Mouse (Mus musculus) hindbrain, postnatal 0 days (tissue): ENCODE measurements around the gene Rmnd1. TPM values are rescaled to one million over a fixed set of nuclear protein-coding genes. Genes with fewer than 3 reads are reported as not detected.

Experiments
- ATAC-seq: fragments of 200-750 bp; cut with Nextera tagmentation; 2 replicates; pipeline ENCODE4 v1.8.0; 2017; ENCODE audit warnings: mild to moderate bottlenecking, moderate TSS enrichment, moderate library complexity
- DNase-seq: peaks from one replicate; pipeline ENCODE4 v3.0.0-alpha.2; 2015; ENCODE audit warnings: low spot score
- H3K27ac ChIP-seq: fragments of 300-500 bp; sonication (generic); 2 replicates; pipeline ENCODE4 v1.5.1; 2014; ENCODE audit warnings: mild to moderate bottlenecking
- H3K27me3 ChIP-seq: fragments of 300-500 bp; sonication (generic); 2 replicates; pipeline ENCODE4 v1.6.1; 2014; ENCODE audit warnings: low read length, mixed read lengths; ENCODE audit not compliant: insufficient read depth
- H3K36me3 ChIP-seq: fragments of 300-500 bp; sonication (generic); 2 replicates; pipeline ENCODE4 v1.6.1; 2014; ENCODE audit warnings: low read length, mixed read lengths; ENCODE audit not compliant: insufficient read depth
- H3K4me1 ChIP-seq: fragments of 300-500 bp; sonication (generic); 2 replicates; pipeline ENCODE4 v1.6.1; 2014; ENCODE audit warnings: antibody characterized with exemption, low read length, mixed read lengths; ENCODE audit not compliant: insufficient read depth
- H3K4me2 ChIP-seq: fragments of 300-500 bp; sonication (generic); 2 replicates; pipeline ENCODE4 v1.6.1; 2014; ENCODE audit warnings: low read depth, mild to moderate bottlenecking, low read length, moderate library complexity, mixed read lengths
- H3K4me3 ChIP-seq: fragments of 300-500 bp; sonication (generic); 2 replicates; pipeline ENCODE4 v1.5.1; 2014; ENCODE audit warnings: low read length
- H3K9ac ChIP-seq: fragments of 300-500 bp; sonication (generic); replicated peaks from 2 replicates; pipeline ENCODE4 v1.6.1; 2014; ENCODE audit warnings: mild to moderate bottlenecking, low read length, moderate library complexity, mixed read lengths
- H3K9me3 ChIP-seq: fragments of 300-500 bp; sonication (generic); 2 replicates; pipeline ENCODE4 v1.6.1; 2016; ENCODE audit warnings: low read length, mixed read lengths
- CTCF ChIP-seq: IDR thresholded peaks from 2 replicates; pipeline ENCODE4 v1.5.1; 2016; ENCODE audit warnings: antibody characterized with exemption, control low read depth, low read depth
- WGBS: fragments of 180-500 bp; shearing (Covaris S2); extraction: QIAGEN DNeasy Blood & Tissue Kit; methylation state at CpG from one replicate; pipeline ENCODE4 v1.1.7; 2014; 5-methylcytosine and 5-hydroxymethylcytosine counted together
- polyA plus RNA-seq: library from polyadenylated mRNA; unstranded; fragments of >200 nt; fragmentation: Nextera tagmentation; extraction: Ambion mirVana; gene quantifications from 2 replicates; pipeline ENCODE4 v1.2.1, GENCODE M21; 2015
- total RNA-seq: library from RNA; depleted of rRNA; stranded (reverse); fragments of >200 nt; gene quantifications from 2 replicates; pipeline ENCODE4 v1.2.3, GENCODE M21; 2014; rRNA removed

The Rmnd1 gene
- total and polyA plus RNA-seq, 2 experiments from 2014 or later, result 24.7 to 30.0 TPM

- Histone ChIP-seq H3K27ac (no peak overlapping the region), H3K9ac (no peak overlapping the region), H3K9me3 (no peaks in the 10 kb centered on the region), H3K27me3 (no peaks in the 10 kb centered on the region), H3K4me2 (no peak overlapping the region), H3K4me3 (no peak overlapping the region), H3K36me3 (peaks cover 19% of the 10 kb centered on the region; the same call in 1 of the 2 replicates), H3K4me1 (no peaks in the 10 kb centered on the region)
- no peak for ATAC-seq
- TF ChIP-seq CTCF, result no peak
- no peak for DNase-seq
- WGBS, result 83% methylated on average over 10 of the region's 10 CpGs
Measured at GRCm38 (mm10) chr10:4357435-4357834, 74.8 kb downstream of the Rmnd1 start.

- peaks cover 19% of the 10 kb centered on the region; the same call in 1 of the 2 replicates for H3K36me3 ChIP-seq
- no peak overlapping the region for H3K4me3 ChIP-seq
- no peaks in the 10 kb centered on the region for H3K9me3 ChIP-seq
- ATAC-seq (no peak), DNase-seq (no peak)
- no peak for TF ChIP-seq CTCF
- no peak overlapping the region for H3K9ac ChIP-seq
- no peak overlapping the region for H3K4me2 ChIP-seq
- 81% methylated on average over 5 of the region's 5 CpGs for WGBS
- H3K27me3 ChIP-seq, result no peaks in the 10 kb centered on the region
- no peak overlapping the region for H3K27ac ChIP-seq
- no peaks in the 10 kb centered on the region for H3K4me1 ChIP-seq
Measured at GRCm38 (mm10) chr10:4356640-4357039, 75.5 kb downstream of the Rmnd1 start.

GRCm38 (mm10) chr10:4355882-4356451, 76.2 kb downstream of the Rmnd1 start:
- DNase-seq, result no peak
- no peak overlapping the region for H3K27ac ChIP-seq
- WGBS, result 89% methylated on average over 19 of the region's 19 CpGs
- H3K9me3 ChIP-seq, result no peaks in the 10 kb centered on the region
- no peaks in the 10 kb centered on the region for H3K27me3 ChIP-seq
- TF ChIP-seq CTCF, result no peak
- H3K4me2 ChIP-seq, result no peak overlapping the region
- no peak overlapping the region for H3K9ac ChIP-seq
- peaks cover 19% of the 10 kb centered on the region; the same call in 1 of the 2 replicates for H3K36me3 ChIP-seq
- no peaks in the 10 kb centered on the region for H3K4me1 ChIP-seq
- no peak for ATAC-seq
- H3K4me3 ChIP-seq, result no peak overlapping the region

- no peak for TF ChIP-seq CTCF
- H3K27ac ChIP-seq, result no peak overlapping the region
- no peak for ATAC-seq
- H3K9ac ChIP-seq, result no peak overlapping the region
- H3K9me3 ChIP-seq, result no peaks in the 10 kb centered on the region
- DNase-seq, result no peak
- H3K4me1 ChIP-seq, result no peaks in the 10 kb centered on the region
- H3K27me3 ChIP-seq, result no peaks in the 10 kb centered on the region
- WGBS, result 89% methylated on average over 38 of the region's 38 CpGs
- no peak overlapping the region for H3K4me2 ChIP-seq
- peaks cover 19% of the 10 kb centered on the region; the same call in 1 of the 2 replicates for H3K36me3 ChIP-seq
- no peak overlapping the region for H3K4me3 ChIP-seq
Measured at GRCm38 (mm10) chr10:4354371-4355260, 77.6 kb downstream of the Rmnd1 start.

Other genes with a start within 250 kb of the Rmnd1 start
- 32.9 and 40.4 TPM in 2 replicates for gene Akap12, start 166.0 kb downstream of the Rmnd1 start, total RNA-seq
- gene Akap12, start 166.0 kb downstream of the Rmnd1 start, polyA plus RNA-seq, result 35.7 and 35.9 TPM in 2 replicates
- 18.0 and 19.5 TPM in 2 replicates for gene Zbtb2, start 44.3 kb downstream of the Rmnd1 start, total RNA-seq
- 11.8 and 13.5 TPM in 2 replicates for gene Zbtb2, start 44.3 kb downstream of the Rmnd1 start, polyA plus RNA-seq
- 8.3 and 10.8 TPM in 2 replicates for gene Armt1, start 79 bp upstream of the Rmnd1 start, total RNA-seq
- 6.6 and 7.7 TPM in 2 replicates for gene Armt1, start 79 bp upstream of the Rmnd1 start, polyA plus RNA-seq
- 0.99 and 1.0 TPM in 2 replicates for gene Ccdc170, start 50.1 kb upstream of the Rmnd1 start, total RNA-seq
- gene Ccdc170, start 50.1 kb upstream of the Rmnd1 start, polyA plus RNA-seq, result 0.36 and 0.44 TPM in 2 replicates
- gene Esr1, start 179.2 kb upstream of the Rmnd1 start, total RNA-seq, result 0.58 and 0.93 TPM in 2 replicates
- 0.63 and 0.67 TPM in 2 replicates for gene Esr1, start 179.2 kb upstream of the Rmnd1 start, polyA plus RNA-seq